Mouse (Mus musculus) kidney, embryonic 15.5 days (tissue): ENCODE results near the gene Tm4sf4. TPM values are rescaled to one million over a fixed set of nuclear protein-coding genes. Genes with fewer than 3 reads are reported as not detected.

Experiments used
- ATAC-seq: fragments of 200-750 bp; cut with Nextera tagmentation; replicated peaks from 2 replicates; pipeline ENCODE4 v1.8.0; 2017; ENCODE audit warnings: moderate TSS enrichment; ENCODE audit not compliant: low FRiP score
- H3K27ac ChIP-seq: fragments of 300-500 bp; sonication (generic); 2 replicates; pipeline ENCODE4 v1.5.1; 2015; ENCODE audit warnings: mild to moderate bottlenecking, inconsistent platforms
- H3K27me3 ChIP-seq: fragments of 300-500 bp; sonication (generic); 2 replicates; pipeline ENCODE4 v1.6.1; 2015; ENCODE audit warnings: inconsistent platforms
- H3K36me3 ChIP-seq: fragments of 300-500 bp; sonication (generic); 2 replicates; pipeline ENCODE4 v1.6.1; 2015; ENCODE audit warnings: inconsistent platforms
- H3K4me1 ChIP-seq: fragments of 300-500 bp; sonication (generic); 2 replicates; pipeline ENCODE4 v1.6.1; 2015; ENCODE audit warnings: inconsistent platforms
- H3K4me2 ChIP-seq: fragments of 300-500 bp; sonication (generic); 2 replicates; pipeline ENCODE4 v1.6.1; 2015; ENCODE audit warnings: moderate library complexity, mild to moderate bottlenecking, inconsistent platforms
- H3K4me3 ChIP-seq: fragments of 300-500 bp; sonication (generic); replicated peaks from 2 replicates; pipeline ENCODE4 v1.5.1; 2015; ENCODE audit warnings: mild to moderate bottlenecking, inconsistent platforms
- H3K9ac ChIP-seq: fragments of 300-500 bp; sonication (generic); 2 replicates; pipeline ENCODE4 v1.6.1; 2015; ENCODE audit warnings: mild to moderate bottlenecking, inconsistent platforms
- H3K9me3 ChIP-seq: fragments of 300-500 bp; sonication (generic); replicated peaks from 2 replicates; pipeline ENCODE4 v1.6.1; 2016; ENCODE audit warnings: inconsistent platforms
- WGBS: fragments of 180-500 bp; shearing (Covaris S2); methylation state at CpG from one replicate; pipeline ENCODE4 v1.1.7; 2015; ENCODE audit warnings: mixed read lengths; 5-methylcytosine and 5-hydroxymethylcytosine counted together
- polyA plus RNA-seq: library from polyadenylated mRNA; unstranded; fragments of >200 nt; fragmentation: Nextera tagmentation; extraction: Ambion mirVana; gene quantifications from 2 replicates; pipeline ENCODE4 v1.2.1, GENCODE M21; 2015

Gene Tm4sf4
- polyA plus RNA-seq, 1 experiment from 2014 or later = 3.1 TPM

- no peak for ATAC-seq
- WGBS = 59% methylated on average over 3 of the region's 3 CpGs
These were observed 15.8 kb downstream of the Tm4sf4 start for GRCm38 (mm10) chr3:57440956-57441355.

GRCm38 (mm10) chr3:57445706-57446105, 20.6 kb downstream of the Tm4sf4 start:
- Histone ChIP-seq H3K36me3 (no peaks in the 10 kb centered on the region), H3K9me3 (no peaks in the 10 kb centered on the region), H3K4me1 (0 out of 2 replicates have a peak, but pooled peaks cover 4% of the 10 kb centered on the region), H3K9ac (no peak overlapping the region), H3K4me3 (no peak overlapping the region), H3K27ac (peak overlapping the region; percentile 30; the same call in 1 of the 2 replicates), H3K27me3 (no peaks in the 10 kb centered on the region), H3K4me2 (no peak overlapping the region)
- ATAC-seq = no peak
- 44% methylated on average over 3 of the region's 3 CpGs for WGBS

More at GRCm38 (mm10) chr3:57440956-57441355, 15.8 kb downstream of the Tm4sf4 start:
- no peaks in the 10 kb centered on the region for H3K27me3 ChIP-seq
- H3K4me3 ChIP-seq = no peak overlapping the region
- no peaks in the 10 kb centered on the region for H3K4me1 ChIP-seq
- H3K27ac ChIP-seq = no peak overlapping the region
- no peak overlapping the region for H3K4me2 ChIP-seq
- no peaks in the 10 kb centered on the region for H3K36me3 ChIP-seq
- H3K9me3 ChIP-seq = no peaks in the 10 kb centered on the region
- H3K9ac ChIP-seq = no peak overlapping the region

- Histone ChIP-seq H3K9me3 (no peaks in the 10 kb centered on the region), H3K4me3 (no peak overlapping the region), H3K36me3 (no peaks in the 10 kb centered on the region), H3K4me2 (no peak overlapping the region), H3K9ac (no peak overlapping the region), H3K27ac (peak overlapping the region; percentile 10; the same call in 1 of the 2 replicates), H3K27me3 (no peaks in the 10 kb centered on the region), H3K4me1 (0 out of 2 replicates have a peak, but pooled peaks cover 4% of the 10 kb centered on the region)
- 39% methylated on average over 1 of the region's 1 CpGs for WGBS
- ATAC-seq = no peak
These were observed 22.8 kb downstream of the Tm4sf4 start for GRCm38 (mm10) chr3:57447889-57448288.

- WGBS = 28% methylated on average over 5 of the region's 5 CpGs
- H3K4me2 ChIP-seq = no peak overlapping the region
- H3K4me3 ChIP-seq = no peak overlapping the region
- H3K9ac ChIP-seq = no peak overlapping the region
- H3K27ac ChIP-seq = 0 out of 2 replicates have a peak overlapping the region, but pooled peaks have one; percentile 10
- H3K27me3 ChIP-seq = no peaks in the 10 kb centered on the region
- no peak for ATAC-seq
- H3K9me3 ChIP-seq = no peaks in the 10 kb centered on the region
- H3K36me3 ChIP-seq = no peaks in the 10 kb centered on the region
- 0 out of 2 replicates have a peak, but pooled peaks cover 4% of the 10 kb centered on the region for H3K4me1 ChIP-seq
These were observed 23.3 kb downstream of the Tm4sf4 start for GRCm38 (mm10) chr3:57448445-57448844.

GRCm38 (mm10) chr3:57458652-57459051, 33.5 kb downstream of the Tm4sf4 start:
- H3K4me2 ChIP-seq = no peak overlapping the region
- H3K4me1 ChIP-seq = peaks cover 10% of the 10 kb centered on the region; the same call in 1 of the 2 replicates
- H3K36me3 ChIP-seq = peaks cover 44% of the 10 kb centered on the region
- ATAC-seq = peak; percentile 79
- no peaks in the 10 kb centered on the region for H3K27me3 ChIP-seq
- H3K9me3 ChIP-seq = no peaks in the 10 kb centered on the region
- no peak overlapping the region for H3K9ac ChIP-seq
- H3K4me3 ChIP-seq = no peak overlapping the region
- peak overlapping the region; percentile 48 for H3K27ac ChIP-seq
- 28% methylated on average over 11 of the region's 11 CpGs for WGBS

GRCm38 (mm10) chr3:57463302-57463701, 38.2 kb downstream of the Tm4sf4 start:
- no peak for ATAC-seq
- WGBS = 80% methylated on average over 4 of the region's 4 CpGs
- H3K4me1 ChIP-seq = peaks cover 7% of the 10 kb centered on the region; the same call in 1 of the 2 replicates
- H3K27me3 ChIP-seq = no peaks in the 10 kb centered on the region
- no peak overlapping the region for H3K4me2 ChIP-seq
- H3K9ac ChIP-seq = no peak overlapping the region
- no peak overlapping the region for H3K4me3 ChIP-seq
- no peaks in the 10 kb centered on the region for H3K9me3 ChIP-seq
- peaks cover 34% of the 10 kb centered on the region for H3K36me3 ChIP-seq
- no peak overlapping the region for H3K27ac ChIP-seq

- peaks cover 15% of the 10 kb centered on the region for H3K4me1 ChIP-seq
- 0 out of 2 replicates have a peak, but pooled peaks have one; percentile 37 for ATAC-seq
- H3K36me3 ChIP-seq = peaks cover 16% of the 10 kb centered on the region
- no peaks in the 10 kb centered on the region for H3K27me3 ChIP-seq
- no peak overlapping the region for H3K4me2 ChIP-seq
- no peak overlapping the region for H3K9ac ChIP-seq
- 64% methylated on average over 3 of the region's 3 CpGs for WGBS
- H3K9me3 ChIP-seq = no peaks in the 10 kb centered on the region
- H3K27ac ChIP-seq = no peak overlapping the region
- H3K4me3 ChIP-seq = no peak overlapping the region
These were observed 41.2 kb downstream of the Tm4sf4 start for GRCm38 (mm10) chr3:57466289-57466688.

GRCm38 (mm10) chr3:57469325-57469724, 44.2 kb downstream of the Tm4sf4 start:
- Histone ChIP-seq H3K4me1 (peaks cover 35% of the 10 kb centered on the region), H3K36me3 (no peaks in the 10 kb centered on the region), H3K4me3 (no peak overlapping the region), H3K27me3 (no peaks in the 10 kb centered on the region), H3K9ac (no peak overlapping the region), H3K9me3 (no peaks in the 10 kb centered on the region), H3K27ac (no peak overlapping the region), H3K4me2 (no peak overlapping the region)
- ATAC-seq = no peak
- WGBS = 97% methylated on average over 3 of the region's 3 CpGs

- Histone ChIP-seq H3K9ac (no peak overlapping the region), H3K27me3 (no peaks in the 10 kb centered on the region), H3K4me3 (0 out of 2 replicates have a peak overlapping the region, but pooled peaks have one; percentile 17), H3K4me1 (peaks cover 35% of the 10 kb centered on the region), H3K36me3 (no peaks in the 10 kb centered on the region), H3K27ac (peak overlapping the region; percentile 88), H3K4me2 (peak overlapping the region; percentile 50), H3K9me3 (no peaks in the 10 kb centered on the region)
- 9% methylated on average over 5 of the region's 5 CpGs for WGBS
- ATAC-seq = peak; percentile 61
These were observed 45.2 kb downstream of the Tm4sf4 start for GRCm38 (mm10) chr3:57470326-57470725.

GRCm38 (mm10) chr3:57470981-57471601, 46.0 kb downstream of the Tm4sf4 start:
- H3K36me3 ChIP-seq = no peaks in the 10 kb centered on the region; the same call in 1 of the 2 replicates
- 10% methylated on average over 15 of the region's 15 CpGs for WGBS
- H3K4me1 ChIP-seq = peaks cover 35% of the 10 kb centered on the region
- peak overlapping the region; percentile 50 for H3K4me2 ChIP-seq
- ATAC-seq = peak; percentile 49
- H3K9ac ChIP-seq = no peak overlapping the region
- H3K27me3 ChIP-seq = no peaks in the 10 kb centered on the region
- H3K27ac ChIP-seq = peak overlapping the region; percentile 88
- peak overlapping the region; percentile 17; the same call in 1 of the 2 replicates for H3K4me3 ChIP-seq
- no peaks in the 10 kb centered on the region for H3K9me3 ChIP-seq

GRCm38 (mm10) chr3:57472407-57472806, 47.3 kb downstream of the Tm4sf4 start:
- no peaks in the 10 kb centered on the region for H3K9me3 ChIP-seq
- H3K27ac ChIP-seq = peak overlapping the region; percentile 67; the same call in 1 of the 2 replicates
- 40% methylated on average over 4 of the region's 4 CpGs for WGBS
- ATAC-seq = peak; percentile 73
- no peak overlapping the region for H3K9ac ChIP-seq
- no peaks in the 10 kb centered on the region for H3K27me3 ChIP-seq
- peaks cover 35% of the 10 kb centered on the region for H3K4me1 ChIP-seq
- peaks cover 11% of the 10 kb centered on the region for H3K36me3 ChIP-seq
- no peak overlapping the region for H3K4me3 ChIP-seq
- H3K4me2 ChIP-seq = no peak overlapping the region

GRCm38 (mm10) chr3:57474421-57474820, 49.3 kb downstream of the Tm4sf4 start:
- Histone ChIP-seq H3K4me3 (no peak overlapping the region), H3K4me1 (peaks cover 35% of the 10 kb centered on the region), H3K27ac (no peak overlapping the region), H3K9me3 (no peaks in the 10 kb centered on the region), H3K9ac (no peak overlapping the region), H3K27me3 (no peaks in the 10 kb centered on the region), H3K4me2 (no peak overlapping the region), H3K36me3 (peaks cover 11% of the 10 kb centered on the region)
- WGBS = 89% methylated on average over 8 of the region's 8 CpGs
- ATAC-seq = no peak
